Mouse (Mus musculus) midbrain, embryonic 11.5 days (tissue): Measurements from ENCODE around the gene Nos3. TPM values are rescaled to one million over a fixed set of nuclear protein-coding genes. Genes with fewer than 3 reads are reported as not detected.

Source experiments
- ATAC-seq: fragments of 200-750 bp; cut with Nextera tagmentation; 2 replicates; pipeline ENCODE4 v1.8.0; 2017; ENCODE audit warnings: moderate TSS enrichment, moderate library complexity; ENCODE audit not compliant: low FRiP score
- DNase-seq: peaks from one replicate; pipeline ENCODE4 v3.0.0; 2015; ENCODE audit warnings: low spot score; ENCODE audit errors: missing footprints
- H3K27ac ChIP-seq: fragments of 300-500 bp; sonication (generic); 2 replicates; pipeline ENCODE4 v1.5.1; 2014; ENCODE audit warnings: low read depth, low read length
- H3K27me3 ChIP-seq: fragments of 300-500 bp; sonication (generic); 2 replicates; pipeline ENCODE4 v1.6.1; 2014; ENCODE audit warnings: mild to moderate bottlenecking, low read length, moderate library complexity, mixed read lengths; ENCODE audit not compliant: control insufficient read depth, insufficient read depth
- H3K36me3 ChIP-seq: fragments of 300-500 bp; sonication (generic); 2 replicates; pipeline ENCODE4 v1.6.1; 2014; ENCODE audit warnings: mild to moderate bottlenecking, low read length, moderate library complexity, mixed read lengths; ENCODE audit not compliant: control insufficient read depth, insufficient read depth
- H3K4me1 ChIP-seq: fragments of 300-500 bp; sonication (generic); 2 replicates; pipeline ENCODE4 v1.6.1; 2014; ENCODE audit warnings: low read length; ENCODE audit not compliant: control insufficient read depth, insufficient read depth
- H3K4me2 ChIP-seq: fragments of 300-500 bp; sonication (generic); 2 replicates; pipeline ENCODE4 v1.6.1; 2014; ENCODE audit warnings: mild to moderate bottlenecking, moderate library complexity
- H3K4me3 ChIP-seq: fragments of 300-500 bp; sonication (generic); 2 replicates; pipeline ENCODE4 v1.5.1; 2014; ENCODE audit warnings: low read depth, low read length
- H3K9ac ChIP-seq: fragments of 300-500 bp; sonication (generic); 2 replicates; pipeline ENCODE4 v1.6.1; 2014; ENCODE audit warnings: low read length
- H3K9me3 ChIP-seq: fragments of 300-500 bp; sonication (generic); 2 replicates; pipeline ENCODE4 v1.6.1; 2016; ENCODE audit warnings: low read length; ENCODE audit not compliant: control insufficient read depth
- WGBS: fragments of 180-500 bp; shearing (Covaris S2); extraction: QIAGEN DNeasy Blood & Tissue Kit; methylation state at CpG from one replicate; pipeline ENCODE4 v1.1.7; 2014; 5-methylcytosine and 5-hydroxymethylcytosine counted together
- polyA plus RNA-seq: library from polyadenylated mRNA; unstranded; fragments of >200 nt; fragmentation: Nextera tagmentation; extraction: Ambion mirVana; gene quantifications from 2 replicates; pipeline ENCODE4 v1.2.1, GENCODE M21; 2014

Nos3 gene
- polyA plus RNA-seq, 1 experiment from 2014 or later = 5.5 TPM

- H3K27me3 ChIP-seq = no peaks in the 10 kb centered on the region
- ATAC-seq = no peak
- no peak overlapping the region for H3K4me3 ChIP-seq
- peaks cover 45% of the 10 kb centered on the region for H3K4me1 ChIP-seq
- H3K9ac ChIP-seq = no peak overlapping the region
- H3K36me3 ChIP-seq = no peaks in the 10 kb centered on the region
- no peak for DNase-seq
- H3K4me2 ChIP-seq = no peak overlapping the region
- no peak overlapping the region; the same call in 1 of the 2 replicates for H3K27ac ChIP-seq
- WGBS = 80% methylated on average over 14 of the region's 14 CpGs
- H3K9me3 ChIP-seq = no peaks in the 10 kb centered on the region
These were observed 22.2 kb upstream of the Nos3 start for GRCm38 (mm10) chr5:24342205-24342963.

GRCm38 (mm10) chr5:24342966-24343365 is 21.6 kb upstream of the Nos3 start:
- no peak overlapping the region for H3K4me2 ChIP-seq

GRCm38 (mm10) chr5:24343379-24343778 is 21.2 kb upstream of the Nos3 start:
- Histone ChIP-seq H3K9me3 (no peaks in the 10 kb centered on the region), H3K36me3 (no peaks in the 10 kb centered on the region), H3K4me1 (peaks cover 42% of the 10 kb centered on the region), H3K27ac (peak overlapping the region; percentile 95), H3K9ac (no peak overlapping the region), H3K27me3 (no peaks in the 10 kb centered on the region; the same call in 1 of the 2 replicates), H3K4me3 (no peak overlapping the region), H3K4me2 (no peak overlapping the region)
- no peak for DNase-seq
- ATAC-seq = no peak

More at GRCm38 (mm10) chr5:24342966-24343365, 21.6 kb upstream of the Nos3 start:
- peaks cover 42% of the 10 kb centered on the region for H3K4me1 ChIP-seq
- H3K4me3 ChIP-seq = no peak overlapping the region
- WGBS = 42% methylated on average over 8 of the region's 8 CpGs
- no peaks in the 10 kb centered on the region for H3K27me3 ChIP-seq
- no peak overlapping the region for H3K9ac ChIP-seq
- no peaks in the 10 kb centered on the region for H3K36me3 ChIP-seq
- DNase-seq (no peak), ATAC-seq (no peak)
- H3K9me3 ChIP-seq = no peaks in the 10 kb centered on the region
- peak overlapping the region; percentile 95 for H3K27ac ChIP-seq

GRCm38 (mm10) chr5:24343977-24344436 is 20.6 kb upstream of the Nos3 start:
- Histone ChIP-seq H3K4me1 (peaks cover 45% of the 10 kb centered on the region), H3K27ac (peak overlapping the region; percentile 95), H3K36me3 (no peaks in the 10 kb centered on the region), H3K4me2 (peak overlapping the region; percentile 28; the same call in 1 of the 2 replicates), H3K9ac (peak overlapping the region; percentile 54), H3K27me3 (peaks cover 4% of the 10 kb centered on the region; the same call in 1 of the 2 replicates), H3K9me3 (no peaks in the 10 kb centered on the region), H3K4me3 (no peak overlapping the region)
- ATAC-seq (peak; percentile 79), DNase-seq (peak; percentile 98)
- WGBS = 3% methylated on average over 2 of the region's 2 CpGs

- Histone ChIP-seq H3K9me3 (no peaks in the 10 kb centered on the region), H3K4me3 (no peak overlapping the region), H3K36me3 (no peaks in the 10 kb centered on the region), H3K27me3 (peaks cover 8% of the 10 kb centered on the region; the same call in 1 of the 2 replicates), H3K9ac (peak overlapping the region; percentile 54), H3K4me1 (peaks cover 45% of the 10 kb centered on the region), H3K4me2 (peak overlapping the region; percentile 28), H3K27ac (peak overlapping the region; percentile 95)
- ATAC-seq (peak; percentile 52), DNase-seq (peak; percentile 89)
- 3% methylated on average over 12 of the region's 12 CpGs for WGBS
These were observed 20.0 kb upstream of the Nos3 start for GRCm38 (mm10) chr5:24344477-24345051.

- Histone ChIP-seq H3K4me1 (peaks cover 53% of the 10 kb centered on the region), H3K9ac (no peak overlapping the region), H3K4me3 (no peak overlapping the region), H3K27ac (no peak overlapping the region), H3K9me3 (no peaks in the 10 kb centered on the region), H3K36me3 (no peaks in the 10 kb centered on the region), H3K4me2 (no peak overlapping the region), H3K27me3 (peaks cover 19% of the 10 kb centered on the region)
- 89% methylated on average over 7 of the region's 7 CpGs for WGBS
- no peak for DNase-seq
- ATAC-seq = no peak
These were observed 18.3 kb upstream of the Nos3 start for GRCm38 (mm10) chr5:24346313-24346712.

- Histone ChIP-seq H3K4me3 (no peak overlapping the region), H3K36me3 (no peaks in the 10 kb centered on the region), H3K4me1 (peaks cover 53% of the 10 kb centered on the region), H3K9ac (no peak overlapping the region), H3K27me3 (peaks cover 19% of the 10 kb centered on the region), H3K27ac (no peak overlapping the region), H3K9me3 (no peaks in the 10 kb centered on the region), H3K4me2 (peak overlapping the region; percentile 73)
- ATAC-seq (no peak), DNase-seq (no peak)
- 66% methylated on average over 7 of the region's 7 CpGs for WGBS
These were observed 17.3 kb upstream of the Nos3 start for GRCm38 (mm10) chr5:24347186-24347875.

- WGBS = under 1% methylated on average over 41 of the region's 41 CpGs
These were observed 16.5 kb upstream of the Nos3 start for GRCm38 (mm10) chr5:24348128-24348527.

More at GRCm38 (mm10) chr5:24348128-24348527, 16.5 kb upstream of the Nos3 start:
- peak overlapping the region; percentile 62 for H3K9ac ChIP-seq
- peaks cover 53% of the 10 kb centered on the region for H3K4me1 ChIP-seq
- ATAC-seq (peak; percentile 8; the same call in 1 of the 2 replicates), DNase-seq (peak; percentile 96)
- peak overlapping the region; percentile 73 for H3K4me2 ChIP-seq
- no peaks in the 10 kb centered on the region for H3K9me3 ChIP-seq
- H3K27ac ChIP-seq = no peak overlapping the region
- peak overlapping the region; percentile 46 for H3K4me3 ChIP-seq
- no peaks in the 10 kb centered on the region for H3K36me3 ChIP-seq
- peaks cover 19% of the 10 kb centered on the region for H3K27me3 ChIP-seq
